Mouse (Mus musculus): ENCODE measurements at regions not wholly inside any gene's neighbourhood (a gene's known extent, or its start where the extent isn't known, plus 50 kb on each side); places are given as distances from the start of the nearest gene placed in this dataset.
"Not testable (repeated sequence)": the region's sequence is repeated elsewhere in the genome, so short reads cannot be mapped to it uniquely, and the experiment has no call there.

DNA sequence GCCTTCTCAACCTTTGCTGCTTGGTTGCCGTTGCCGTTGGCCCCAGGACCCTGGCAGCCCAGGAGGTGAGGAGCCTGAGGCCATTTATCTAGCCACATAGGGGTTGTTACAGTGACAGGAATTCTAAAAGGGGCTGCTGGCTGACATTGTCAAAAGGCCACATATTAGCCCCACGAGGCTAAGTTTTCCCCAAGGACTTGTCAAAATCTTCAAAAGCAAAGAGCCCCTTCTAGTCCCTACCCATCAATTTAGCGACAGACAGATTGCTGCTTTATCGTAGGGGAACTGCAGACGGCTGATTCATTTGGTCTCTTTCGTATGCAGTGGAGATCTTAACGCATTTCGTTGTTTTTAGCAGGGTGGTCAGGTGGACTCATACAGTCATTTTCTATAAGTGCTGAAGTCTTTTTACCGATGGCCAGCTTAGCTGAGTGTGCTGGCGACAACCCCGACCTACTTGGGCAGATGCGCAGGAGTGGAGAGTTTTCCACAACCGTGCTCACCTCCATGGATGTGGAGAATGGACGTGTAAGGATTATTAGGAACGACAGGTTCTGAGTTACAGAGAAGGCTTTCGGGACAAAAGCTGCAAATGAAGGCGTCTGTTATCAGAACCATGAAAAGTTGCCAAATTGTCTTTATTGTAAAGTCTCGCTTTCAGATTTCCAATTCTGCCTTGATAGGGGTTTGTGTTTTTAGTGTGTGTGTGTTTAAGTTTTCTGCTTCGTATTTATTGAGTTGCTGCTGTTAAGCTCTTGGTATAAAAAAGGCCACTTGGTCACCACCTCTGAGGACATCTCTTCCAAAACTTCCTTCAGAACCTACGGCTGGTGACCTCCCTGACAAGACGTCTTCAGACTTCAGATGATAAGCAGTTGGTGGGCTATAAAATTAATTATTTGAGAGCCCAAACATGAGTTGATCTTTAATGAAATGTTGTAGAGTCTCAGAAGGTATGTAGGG lies 123.7 kb upstream of the Cpsf6 start:
- in situ Hi-C loops (cut with MseI, MboI), result no loop called here

DNA sequence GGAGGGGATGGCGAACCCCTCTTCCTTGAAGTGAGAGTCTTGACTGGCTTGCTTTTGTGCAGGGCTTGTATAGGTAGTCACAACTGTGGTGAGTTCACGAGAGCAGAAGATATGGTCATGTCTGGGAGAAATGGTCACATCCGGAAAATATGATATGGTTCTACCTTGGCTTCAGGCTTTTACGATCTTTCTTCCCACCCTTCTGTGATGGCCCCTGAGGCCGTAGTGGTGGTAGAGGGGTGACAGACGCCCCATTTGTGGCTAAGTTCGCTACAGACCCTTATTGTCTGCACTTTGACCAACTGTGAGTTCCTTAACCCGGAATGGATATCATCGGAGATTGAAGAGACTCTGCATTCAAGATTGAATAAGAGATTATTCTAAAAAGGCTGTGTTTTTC lies 122.9 kb upstream of the Cpsf6 start:
- in situ Hi-C loops (cut with MseI, MboI), result no loop called here

DNA sequence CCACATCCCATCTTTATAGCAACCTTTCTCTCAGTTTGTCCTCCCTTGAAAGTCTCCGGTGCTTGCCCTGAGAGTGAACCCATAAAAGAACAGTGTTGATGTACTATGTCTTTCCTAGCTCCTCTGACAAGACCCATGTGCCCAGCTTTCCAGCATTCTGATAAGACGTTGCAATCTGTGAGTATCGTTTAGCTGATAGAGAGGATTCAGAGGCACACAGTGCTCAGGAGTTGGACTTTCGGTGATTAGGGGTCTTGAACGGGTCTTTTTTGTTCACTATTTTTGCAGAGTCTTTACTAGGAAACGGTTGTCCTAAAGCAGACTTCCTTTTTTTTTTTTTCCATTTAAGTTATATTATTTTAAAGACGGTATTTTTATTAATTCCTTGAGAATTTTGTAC lies 122.3 kb upstream of the Cpsf6 start:
- in situ Hi-C loops (cut with MseI, MboI), result no loop called here

DNA sequence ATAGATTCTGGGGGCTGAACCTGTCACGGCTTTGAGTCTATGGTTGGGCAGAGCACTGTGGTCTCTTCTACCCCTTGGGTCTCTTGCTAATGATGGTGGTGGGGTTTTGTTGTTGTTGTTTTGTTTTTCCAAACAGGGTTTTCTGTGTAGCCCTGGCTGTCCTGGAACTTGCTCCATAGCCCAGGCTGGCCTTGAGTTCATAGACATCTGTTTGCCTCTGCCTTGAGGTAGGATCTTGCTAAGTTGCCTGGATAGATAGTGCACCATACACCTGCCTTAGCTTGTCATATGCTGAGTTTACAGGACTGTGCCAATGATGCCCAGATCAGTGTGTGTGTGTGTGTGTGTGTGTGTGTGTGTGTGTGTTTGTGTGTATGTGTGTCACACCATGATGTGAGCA lies 121.6 kb upstream of the Cpsf6 start:
- in situ Hi-C loops (cut with MseI, MboI), result no loop called here

DNA sequence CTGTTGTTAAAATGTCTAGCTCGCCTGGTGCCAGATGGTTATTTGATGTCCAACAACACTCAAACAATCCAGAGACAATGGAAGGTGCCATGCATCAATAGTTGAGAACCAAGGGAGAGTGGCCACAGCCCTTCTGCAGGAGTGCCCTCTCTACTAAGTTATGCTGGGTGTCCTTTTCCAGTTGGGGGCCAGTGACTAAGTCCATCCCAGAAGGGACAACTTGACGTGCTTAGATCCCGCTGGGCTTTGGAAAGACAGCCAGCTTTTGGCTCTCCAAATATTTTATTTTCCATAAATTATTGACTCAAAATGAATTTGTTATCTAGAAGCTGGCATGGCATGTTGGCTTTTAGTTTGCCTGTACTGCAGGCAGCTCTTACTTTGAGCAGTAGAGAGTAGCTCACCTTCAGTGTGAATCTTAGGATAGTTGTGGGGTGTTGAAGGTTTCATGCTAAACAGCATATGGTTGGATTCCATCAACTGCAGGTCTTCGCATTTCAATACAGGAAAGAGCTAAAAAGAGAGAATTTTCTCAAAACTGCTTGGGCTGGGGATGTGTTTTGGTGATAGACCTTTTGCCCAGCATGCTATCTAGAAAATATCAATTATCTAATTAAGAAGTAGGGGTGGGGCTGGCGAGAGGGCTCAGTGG lies 120.8 kb upstream of the Cpsf6 start:
- in situ Hi-C loops (cut with MseI, MboI), result no loop called here

DNA sequence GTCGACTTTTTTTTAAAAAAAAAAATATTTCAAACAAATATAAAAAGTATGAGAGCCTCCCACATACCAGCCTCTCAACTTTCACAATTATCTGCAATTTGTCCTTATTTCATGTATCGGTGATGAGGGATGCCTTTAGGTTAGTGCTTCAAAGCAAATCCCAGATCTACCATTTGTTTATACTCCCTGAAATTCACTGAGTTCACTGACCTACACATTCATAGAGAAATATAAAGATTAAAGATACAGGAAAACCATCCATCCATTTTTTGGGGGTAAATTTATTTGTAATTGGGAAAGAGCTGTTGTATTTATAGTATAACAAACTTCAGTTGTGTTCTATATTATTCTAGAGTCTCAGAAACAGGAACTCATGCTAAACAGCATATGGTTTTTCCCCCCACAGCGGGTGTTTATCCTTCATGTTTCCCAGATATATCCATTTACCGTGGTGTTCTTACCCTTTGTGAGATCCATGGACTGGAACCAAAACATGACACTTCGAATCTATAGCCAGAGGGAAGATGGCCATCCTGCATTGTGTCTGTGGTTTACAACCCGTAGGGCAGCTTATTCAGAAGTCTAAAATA lies 120.1 kb upstream of the Cpsf6 start:
- in situ Hi-C loops (cut with MseI, MboI), result no loop called here

DNA sequence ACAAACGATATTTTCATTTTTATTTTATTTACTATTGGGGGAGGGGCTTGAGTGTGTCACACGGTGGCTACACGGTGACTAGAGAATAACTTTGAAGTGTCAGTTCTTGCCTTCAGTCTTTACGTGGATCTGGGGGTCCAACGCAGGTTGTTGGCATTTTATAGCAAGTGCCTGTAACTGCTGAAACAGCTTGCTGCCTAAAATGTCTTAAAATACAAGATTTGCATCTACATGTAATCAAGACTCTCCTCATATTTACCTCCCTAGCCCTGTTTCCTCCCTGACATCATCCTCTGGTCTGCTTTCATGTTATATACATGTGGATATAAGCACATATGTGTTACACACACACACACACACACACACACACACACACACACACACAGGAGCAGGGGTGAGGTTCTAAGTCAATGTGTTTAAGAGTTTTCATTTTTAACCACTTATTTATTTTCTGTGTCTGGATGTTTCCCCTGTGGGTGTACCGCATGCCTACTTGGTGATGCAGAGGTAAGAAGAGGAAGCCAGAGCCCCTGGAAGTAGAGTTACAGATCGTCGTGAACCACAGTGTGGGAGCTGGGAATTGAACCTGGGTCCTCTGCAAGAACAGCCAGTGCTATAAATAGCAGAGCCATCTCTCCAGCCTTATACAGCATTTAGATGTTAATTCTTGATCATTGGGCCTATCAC lies 119.5 kb upstream of the Cpsf6 start:
- in situ Hi-C loops (cut with MseI, MboI), result no loop called here

DNA sequence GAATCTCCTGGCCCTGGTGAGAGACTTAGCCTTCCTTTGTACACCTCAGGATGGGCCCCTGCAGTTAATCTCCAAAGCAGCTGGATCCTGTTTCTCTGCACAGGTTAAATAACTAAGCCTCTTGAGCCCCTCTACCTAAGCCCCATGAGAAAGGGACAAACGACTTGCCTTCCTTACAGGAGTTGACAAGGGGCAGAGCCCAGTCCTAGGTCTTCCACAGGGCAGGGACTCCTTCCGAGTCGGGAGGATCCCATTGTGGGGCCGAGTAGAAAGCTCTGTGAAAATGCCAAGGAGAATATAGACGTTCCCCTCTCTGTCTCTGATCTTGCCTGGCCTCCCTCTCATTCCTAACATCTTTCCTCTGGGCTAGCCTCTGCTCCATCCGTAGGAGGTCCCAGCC lies 118.7 kb upstream of the Cpsf6 start:
- in situ Hi-C loops (cut with MseI, MboI), result no loop called here

DNA sequence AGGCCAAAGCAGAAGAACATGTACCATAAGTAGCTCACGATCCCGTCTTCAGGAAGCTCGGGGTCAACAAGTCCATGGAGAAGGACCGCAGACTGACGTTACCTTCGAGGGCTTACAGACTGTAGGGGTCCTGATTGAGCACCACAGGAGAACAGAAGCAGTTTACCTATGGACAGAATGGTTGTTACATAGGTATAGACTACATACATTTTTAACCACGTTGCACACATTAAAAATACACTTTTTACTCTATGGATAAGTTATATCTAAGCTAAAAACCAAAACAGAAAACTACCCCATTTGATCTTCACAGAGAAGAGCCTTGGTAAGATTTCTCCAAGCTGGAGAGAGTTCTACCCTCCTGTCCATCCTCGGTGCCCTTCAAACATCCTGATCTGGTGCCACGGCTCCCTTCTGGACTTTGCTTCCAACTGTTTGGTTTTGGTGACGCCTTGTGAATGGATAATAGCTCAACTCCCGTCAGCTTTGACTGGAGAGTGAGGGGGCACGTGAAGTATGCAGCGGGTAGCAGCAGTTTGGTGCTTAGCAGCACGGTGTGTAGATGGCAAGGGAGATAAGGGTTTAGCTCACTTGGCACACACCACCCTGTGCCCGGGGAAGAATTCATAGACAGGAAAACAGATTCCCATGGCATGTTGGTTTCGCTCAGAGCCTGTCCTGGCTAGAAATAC lies 117.9 kb upstream of the Cpsf6 start:
- in situ Hi-C loops (cut with MseI, MboI), result no loop called here

DNA sequence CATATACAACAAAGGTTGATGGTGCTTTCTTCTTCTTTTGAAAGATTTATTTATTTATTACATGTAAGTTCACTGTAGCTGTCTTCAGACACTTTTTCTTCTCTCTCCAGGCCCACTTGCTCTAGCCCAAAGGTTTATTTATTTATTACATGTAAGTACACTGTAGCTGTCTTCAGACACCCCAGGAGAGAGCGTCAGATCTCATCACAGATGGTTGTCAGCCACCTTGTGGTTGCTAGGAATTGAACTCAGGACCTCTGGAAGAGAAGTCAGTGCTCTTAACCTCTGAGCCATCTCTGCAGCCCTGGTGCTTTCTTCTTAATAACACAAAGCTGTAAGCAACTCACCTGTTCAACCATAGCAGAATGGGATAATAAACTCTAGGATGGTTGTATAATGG lies 117.3 kb upstream of the Cpsf6 start:
- in situ Hi-C loops (cut with MseI, MboI), result not testable (repeated sequence)

DNA sequence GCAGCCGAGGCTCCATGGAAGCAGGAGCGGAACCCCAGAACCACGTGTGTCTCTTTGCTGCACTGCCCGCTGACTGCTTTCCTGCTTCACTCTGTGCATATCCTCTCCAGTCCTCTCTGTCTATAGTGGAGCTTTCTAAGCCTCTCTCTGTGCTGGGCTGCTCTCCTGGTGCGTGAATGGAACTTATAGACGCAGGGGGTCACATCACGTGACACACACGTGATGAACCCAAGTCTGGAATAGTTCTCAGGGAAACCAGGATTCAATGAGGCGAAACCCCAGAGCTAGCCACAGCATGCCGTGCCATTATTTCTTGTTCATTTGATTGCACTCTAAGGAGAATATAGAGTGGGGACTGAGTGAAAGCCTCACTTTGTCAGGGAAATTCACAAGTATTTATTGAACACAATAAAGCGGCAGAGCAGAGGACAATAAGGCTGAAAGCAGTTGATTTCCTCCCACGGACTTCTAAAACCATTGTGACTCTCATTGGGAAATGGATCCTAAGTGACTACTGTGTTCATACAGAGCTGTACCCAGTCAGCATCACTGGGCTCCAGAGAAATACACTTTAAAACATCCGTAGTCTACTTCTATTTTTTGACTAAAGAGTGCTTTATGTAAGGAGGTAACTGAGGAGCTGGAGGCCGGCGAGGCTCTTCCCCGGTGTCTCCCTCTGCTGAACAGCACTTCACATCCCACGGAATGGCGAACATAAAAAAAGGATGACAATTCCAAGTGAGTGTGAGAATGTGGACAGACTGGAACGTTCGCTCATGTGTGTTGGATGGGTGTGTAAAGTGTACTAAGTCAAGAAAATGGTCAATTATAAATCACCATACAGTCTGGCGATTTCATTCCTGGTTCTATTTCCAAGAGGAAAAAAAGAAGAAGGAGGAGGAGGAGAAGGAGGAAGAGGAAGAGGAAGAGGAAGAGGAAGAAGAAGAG lies 116.5 kb upstream of the Cpsf6 start:
- in situ Hi-C loops (cut with MseI, MboI), result no loop called here

DNA sequence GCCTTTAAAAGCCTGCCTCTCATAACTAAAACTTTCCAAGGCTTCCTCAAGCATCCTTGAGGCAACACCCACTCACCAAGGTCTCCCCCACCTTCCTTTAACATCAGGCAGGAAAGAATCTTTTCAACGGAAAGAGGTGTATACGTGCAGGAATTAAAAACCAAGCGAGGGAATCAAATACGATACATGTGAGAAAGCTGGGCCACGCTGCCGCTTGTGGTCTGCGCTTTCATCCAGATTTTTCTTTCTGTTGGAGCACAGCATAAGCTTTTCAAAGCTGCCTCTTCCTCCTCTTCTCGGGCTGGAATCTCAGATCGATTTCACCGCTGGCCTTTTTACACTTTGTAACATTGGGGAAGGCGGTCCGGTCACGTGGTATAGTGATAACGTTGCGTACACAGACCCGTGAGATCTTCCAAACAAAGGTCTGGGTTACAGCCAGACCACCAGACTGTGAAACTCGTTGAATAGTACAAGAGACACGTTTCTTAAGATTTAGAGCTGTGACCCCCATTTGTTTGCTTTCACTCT lies 114.4 kb upstream of the Cpsf6 start:
- in situ Hi-C loops (cut with MseI, MboI), result no loop called here

DNA sequence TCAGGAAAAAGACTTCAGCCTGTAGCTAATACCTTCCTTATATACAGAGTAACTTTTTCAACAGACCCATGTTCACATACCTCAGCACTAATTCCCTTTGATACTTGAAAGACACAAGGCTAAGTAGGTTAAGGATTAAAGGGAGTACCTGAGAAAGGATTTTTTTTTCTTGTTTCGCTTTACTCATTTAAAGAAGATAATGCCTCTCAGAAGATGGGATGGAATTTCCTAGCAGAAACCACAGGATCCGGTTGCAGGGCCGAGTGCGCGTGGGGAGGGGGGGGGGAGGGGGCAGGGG lies 114.0 kb upstream of the Cpsf6 start:
- in situ Hi-C loops (cut with MseI, MboI), result no loop called here

DNA sequence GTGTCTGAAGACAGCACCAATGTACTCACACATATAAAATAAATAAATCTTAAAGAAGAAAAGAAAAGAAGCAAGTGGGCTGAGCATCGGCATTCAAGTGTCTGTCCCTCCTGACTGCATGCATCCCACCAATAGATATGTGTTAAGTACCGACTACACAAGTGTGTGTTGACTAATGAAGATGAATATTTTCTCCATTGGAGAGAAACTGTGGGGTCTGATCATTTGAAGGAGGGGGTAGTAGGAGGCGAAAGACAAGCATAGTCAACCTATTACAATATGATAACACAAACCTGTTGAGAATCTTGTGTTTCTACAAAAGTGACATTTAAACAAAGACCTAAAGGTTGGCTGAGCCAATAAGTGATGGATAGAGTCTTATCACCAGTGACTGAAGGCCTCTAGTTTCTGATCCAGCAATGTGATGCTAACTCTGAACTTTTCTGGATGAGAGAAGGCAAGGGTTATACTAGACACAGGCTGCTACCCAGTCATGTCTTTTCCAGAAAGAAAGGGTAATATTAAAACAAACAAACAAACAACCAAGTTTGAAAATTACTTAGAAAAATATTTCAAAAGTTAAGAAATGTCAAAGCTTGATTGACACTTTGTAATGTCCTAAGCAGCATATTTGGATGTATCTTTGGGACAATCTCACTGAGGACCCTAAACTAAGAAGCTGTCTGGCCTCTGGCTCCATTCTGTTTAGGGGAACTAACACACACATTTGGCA lies 113.4 kb upstream of the Cpsf6 start:
- in situ Hi-C loops (cut with MseI, MboI), result no loop called here

DNA sequence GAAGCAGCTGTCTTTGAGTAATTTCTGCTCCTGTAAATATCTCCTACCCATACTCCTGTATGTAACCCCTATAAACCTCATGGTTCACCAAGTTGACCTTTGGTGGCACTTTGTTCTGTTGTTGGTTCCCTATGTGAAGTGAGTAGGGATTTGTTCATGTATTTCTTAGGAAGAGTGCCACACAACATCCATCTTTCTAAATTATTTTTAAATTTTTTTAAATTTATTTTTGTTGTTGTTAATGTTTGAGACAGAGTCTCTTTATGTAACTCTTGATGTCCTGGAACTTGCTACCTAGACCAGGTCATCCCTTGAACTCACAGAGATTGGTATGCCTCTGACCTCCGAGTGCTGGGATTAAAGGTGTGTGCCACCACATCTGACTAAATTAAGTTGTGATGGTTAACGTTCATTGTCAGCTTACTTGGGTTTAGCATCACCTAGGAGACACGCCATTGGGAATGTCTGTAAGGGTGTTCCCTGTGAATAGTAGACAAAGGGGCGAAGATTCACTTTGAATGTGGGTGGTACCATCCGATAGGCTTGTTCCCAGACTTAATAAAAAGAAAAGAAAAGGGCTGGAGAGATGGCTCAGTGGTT lies 112.7 kb upstream of the Cpsf6 start:
- in situ Hi-C loops (cut with MseI, MboI), result no loop called here

DNA sequence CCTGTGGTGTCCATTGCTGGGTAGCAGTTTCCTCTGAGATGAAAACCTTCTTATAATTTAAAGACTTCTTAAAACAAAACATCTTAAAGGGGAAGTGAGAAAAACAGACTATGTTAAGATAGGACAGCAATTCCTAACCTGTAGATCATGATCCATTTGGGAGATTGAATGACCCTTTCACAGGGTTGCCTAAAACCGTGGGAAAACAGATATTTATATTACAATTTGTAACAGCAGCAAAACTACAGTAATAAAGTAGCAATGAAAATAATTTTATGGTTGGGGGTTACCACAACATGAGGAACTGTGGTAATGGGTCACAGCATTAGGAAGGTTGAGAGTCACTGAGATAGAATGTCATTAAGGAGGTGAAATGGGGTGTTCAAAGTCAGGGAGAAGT lies 111.9 kb upstream of the Cpsf6 start:
- in situ Hi-C loops (cut with MseI, MboI), result no loop called here

DNA sequence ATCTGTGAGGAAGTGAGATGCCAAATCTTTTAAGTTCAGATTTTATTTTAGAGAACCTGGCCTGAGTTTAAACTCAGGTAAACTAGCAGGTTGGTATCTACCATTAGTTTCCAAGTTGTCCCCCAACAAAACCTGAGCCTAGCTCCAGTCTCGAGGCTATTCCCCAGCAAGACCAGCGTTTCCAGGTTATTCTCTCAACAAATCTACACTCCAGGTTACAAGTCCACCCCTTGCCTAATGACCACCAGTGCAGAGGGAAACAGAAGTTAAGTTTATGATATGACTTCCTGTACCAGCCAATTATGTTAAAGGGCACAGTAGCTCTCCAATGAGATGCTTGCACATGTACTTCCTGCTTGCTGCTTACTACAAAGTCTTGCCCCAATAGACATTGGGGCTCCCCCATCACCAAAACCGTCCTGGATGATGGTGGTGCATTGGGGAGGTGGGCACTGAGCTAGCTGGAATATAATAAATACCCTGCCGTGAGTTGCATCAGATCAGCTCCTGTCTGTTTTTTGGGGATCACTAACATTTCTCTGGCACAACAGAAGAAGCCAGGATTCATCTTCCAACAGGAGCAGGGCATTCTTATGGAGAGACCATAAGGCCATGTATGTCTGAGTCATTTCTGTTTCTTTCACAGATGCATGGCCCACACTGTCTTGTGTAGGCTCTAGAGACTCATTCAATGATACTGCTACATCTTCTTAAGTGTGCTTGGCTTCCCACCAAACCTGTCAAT lies 111.2 kb upstream of the Cpsf6 start:
- in situ Hi-C loops (cut with MseI, MboI), result no loop called here

DNA sequence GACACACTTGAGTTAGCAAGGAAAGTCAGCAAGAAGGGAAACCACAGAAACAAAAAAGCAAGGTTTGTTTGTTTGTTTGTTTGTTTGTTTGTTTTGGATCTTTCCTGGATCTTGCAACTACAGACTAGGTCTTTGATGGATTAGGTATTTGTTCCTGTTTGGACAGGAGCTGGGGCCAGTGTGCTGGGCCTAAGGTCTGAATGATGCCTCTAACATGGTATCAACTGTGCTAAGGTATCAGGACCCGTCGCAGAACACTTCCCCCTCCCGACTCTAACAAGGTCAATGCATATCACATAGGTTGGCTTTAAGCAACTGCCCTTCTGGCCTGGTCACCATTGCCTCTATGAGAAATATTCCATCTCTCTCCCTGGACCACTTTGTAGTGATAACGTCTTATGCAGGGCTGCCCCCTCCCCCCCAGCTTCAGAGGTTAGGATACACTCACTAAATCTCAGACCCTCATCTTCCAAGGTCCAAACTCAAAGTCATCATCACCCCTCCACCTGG lies 103.3 kb upstream of the Cpsf6 start:
- in situ Hi-C loops (cut with MseI, MboI), result no loop called here

All from mouse trophoblast stem cell (cell line).